Mouse (Mus musculus) cortical plate, adult 2 months (tissue): ENCODE data around the gene Rbpms2.

Experiments
- CTCF ChIP-seq: fragments of 200-500 bp; IDR thresholded peaks from 2 replicates; pipeline ENCODE4 v1.5.1; 2011; ENCODE audit warnings: mild to moderate bottlenecking, control low read depth, low read length; ENCODE audit not compliant: insufficient read depth; ENCODE audit errors: extremely low read depth
- POLR2A ChIP-seq: fragments of 200-500 bp; IDR thresholded peaks from 2 replicates; pipeline ENCODE4 v1.6.1; 2011; ENCODE audit warnings: mild to moderate bottlenecking, low read length, control low read depth; ENCODE audit not compliant: insufficient read depth; ENCODE audit errors: extremely low read depth

- TF ChIP-seq CTCF = no peak
- TF ChIP-seq POLR2A = no peak
Observed at GRCm38 (mm10) chr9:65679181-65679761, 49.8 kb downstream of the Rbpms2 start.
